Mouse (Mus musculus): Measurements from ENCODE around the gene Stox2.

Stox2 gene

GRCm38 (mm10) chr8:47404852-47405251 lies 41.3 kb downstream of the Stox2 start:
- no peak for DNase-seq

DNA sequence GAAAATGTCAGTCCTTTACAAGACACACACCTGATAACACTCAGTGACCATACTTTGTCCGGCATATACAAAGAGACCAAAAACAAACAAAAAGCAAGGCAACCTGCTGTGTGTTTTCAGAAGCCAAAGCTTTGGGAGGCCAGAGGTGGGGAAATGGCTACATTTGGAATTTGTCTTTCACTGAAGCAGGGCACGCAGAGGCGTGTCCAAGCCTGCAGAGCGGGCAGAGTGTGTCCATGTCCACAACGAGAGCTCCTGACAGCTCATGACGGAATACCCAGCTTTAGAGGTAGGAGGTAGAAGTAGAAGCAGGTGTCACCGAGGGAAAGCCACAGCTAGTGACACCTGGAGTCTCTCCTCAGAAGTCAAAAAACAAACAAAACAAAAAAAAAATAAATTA lies 53.2 kb downstream of the Stox2 start:
- no peak for DNase-seq

- no peak for DNase-seq
Observed at GRCm38 (mm10) chr8:47392290-47392689, 53.9 kb downstream of the Stox2 start.

DNA sequence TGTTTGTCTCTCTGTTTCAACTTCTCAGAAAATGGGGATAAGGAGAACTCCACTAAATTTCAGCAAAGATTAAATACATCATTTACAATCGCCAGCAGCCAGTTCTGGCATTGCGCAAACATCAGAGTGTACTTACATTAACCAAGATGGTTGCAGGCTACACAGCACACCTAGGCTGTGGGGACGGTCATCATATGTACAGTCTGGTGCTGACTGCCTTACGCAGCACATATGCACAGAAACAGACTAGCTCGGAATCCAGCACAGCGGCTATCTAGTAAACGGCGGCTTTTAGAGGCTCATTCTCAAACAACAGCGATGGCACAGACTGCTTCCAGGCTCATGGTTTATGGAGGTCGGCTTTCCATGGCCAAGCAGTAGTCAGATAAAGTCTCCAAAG lies 54.3 kb downstream of the Stox2 start:
- DNase-seq, result no peak

DNA sequence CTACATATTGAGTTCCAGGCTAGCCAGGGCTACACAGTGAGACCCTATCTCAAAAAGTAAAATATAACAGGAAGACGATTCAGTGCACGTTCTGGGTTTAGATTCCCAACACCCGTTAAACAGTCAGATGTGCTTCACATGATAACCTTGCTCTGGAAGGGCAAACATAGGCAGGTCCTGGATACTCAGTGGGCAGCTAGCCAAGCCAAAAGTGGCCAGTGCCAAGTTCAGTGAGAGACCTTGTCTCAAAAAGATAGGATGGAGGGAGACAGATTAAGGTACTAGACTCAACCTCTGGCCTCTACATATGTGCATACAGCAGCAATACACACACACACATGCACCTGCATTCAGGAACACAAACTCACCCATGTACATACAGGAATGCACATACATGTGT lies 56.7 kb downstream of the Stox2 start:
- no peak for DNase-seq

GRCm38 (mm10) chr8:47388171-47388570 lies 58.0 kb downstream of the Stox2 start:
- no peak for DNase-seq

DNA sequence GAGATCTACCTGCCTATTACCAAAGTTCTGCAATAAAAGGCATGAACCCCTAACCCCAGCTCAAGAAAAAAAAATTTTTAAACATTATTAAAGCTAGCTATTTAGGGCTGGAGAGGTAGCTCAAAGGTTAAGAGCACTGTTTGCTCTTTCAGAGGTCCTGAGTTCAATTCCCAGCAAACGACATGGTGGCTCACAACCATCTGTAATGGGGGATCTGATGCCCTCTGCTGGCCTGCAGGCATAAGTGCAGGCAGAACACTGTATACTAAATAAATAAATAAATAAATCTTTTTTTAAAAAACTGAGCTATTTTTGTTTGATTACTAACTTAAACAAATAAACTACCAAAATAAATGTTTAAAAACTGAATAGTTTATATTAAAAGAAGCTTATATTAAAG lies 60.4 kb downstream of the Stox2 start:
- no peak for DNase-seq

DNA sequence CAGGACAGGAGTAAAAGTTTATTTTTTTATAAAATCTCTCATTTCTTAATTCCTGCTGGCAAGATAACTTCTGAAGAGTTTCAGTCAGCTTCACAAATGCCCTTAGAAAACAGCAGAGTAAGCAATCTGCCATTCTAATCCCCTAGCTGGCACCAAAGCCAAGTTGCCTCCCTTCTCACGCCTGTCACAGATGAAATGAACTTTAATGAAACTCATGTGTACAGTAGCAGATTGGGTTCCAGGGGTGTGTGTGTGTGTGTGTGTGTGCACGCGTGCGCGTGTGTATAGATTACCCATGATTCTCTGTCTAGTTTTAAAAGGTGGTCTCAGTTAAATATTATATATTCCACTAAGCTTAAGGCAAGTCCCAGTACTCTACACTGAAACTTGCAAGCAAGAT lies 62.0 kb downstream of the Stox2 start:
- no peak for DNase-seq

DNA sequence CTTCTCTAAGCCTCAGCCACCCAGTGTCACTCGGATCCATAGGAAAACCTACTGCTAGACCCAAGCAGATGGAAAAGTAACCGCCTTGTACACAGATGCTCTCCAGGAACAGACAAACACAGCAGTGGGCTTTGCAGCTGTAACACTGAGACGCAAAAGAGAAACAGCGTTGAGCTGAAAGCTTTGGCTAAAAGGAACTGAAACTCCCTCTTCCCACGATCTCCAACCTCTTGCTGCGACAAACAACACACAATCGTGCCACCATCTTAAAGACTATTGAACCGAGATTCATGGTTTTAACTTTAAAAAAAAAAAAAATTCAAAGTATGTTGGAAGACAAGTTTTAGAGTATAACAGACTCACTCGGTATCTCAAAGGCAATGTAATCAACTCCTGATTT lies 62.5 kb downstream of the Stox2 start:
- DNase-seq, result no peak

GRCm38 (mm10) chr8:47381216-47381615 lies 64.9 kb downstream of the Stox2 start:
- no peak for DNase-seq

DNA sequence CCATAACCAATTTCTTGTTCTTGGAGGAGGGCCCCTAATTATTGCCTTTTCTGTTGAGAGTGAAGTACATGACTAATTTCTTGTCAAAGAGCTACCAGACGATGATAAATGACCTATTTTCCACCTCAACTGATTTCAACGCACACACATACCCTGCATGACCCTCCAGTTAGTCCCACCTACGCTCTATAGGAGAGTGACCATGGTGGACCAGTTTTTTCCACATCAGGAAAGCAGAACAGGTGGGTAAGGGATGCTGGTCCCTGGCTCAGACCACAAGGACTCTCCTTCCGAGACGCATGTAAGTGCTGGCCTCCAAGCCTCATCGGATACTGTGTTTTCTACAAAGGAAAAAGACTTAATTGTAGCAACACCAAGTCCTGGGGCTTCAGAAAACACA lies 65.4 kb downstream of the Stox2 start:
- DNase-seq, result no peak

GRCm38 (mm10) chr8:47380075-47380474 lies 66.1 kb downstream of the Stox2 start:
- no peak for DNase-seq

GRCm38 (mm10) chr8:47376651-47377050 lies 69.5 kb downstream of the Stox2 start:
- no peak for DNase-seq

DNA sequence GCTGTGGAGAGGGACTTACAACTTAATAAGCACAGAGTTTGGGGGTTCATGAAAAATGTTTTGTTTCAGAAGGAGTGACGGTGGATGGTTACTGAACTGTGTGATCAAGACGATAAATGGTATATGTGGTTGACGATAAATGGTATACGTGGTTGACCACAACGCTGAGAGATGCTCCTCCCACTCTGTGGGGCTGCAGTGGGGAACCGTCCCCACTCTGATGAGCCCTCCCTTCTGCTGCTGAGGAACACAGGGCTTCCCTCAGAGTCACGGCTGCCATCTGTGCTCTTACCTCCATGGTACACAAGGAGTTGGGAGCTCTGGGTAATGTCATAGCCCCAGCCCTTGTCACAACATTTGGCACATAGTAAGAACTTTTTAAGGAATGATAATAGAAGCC lies 72.4 kb downstream of the Stox2 start:
- DNase-seq, result no peak

DNA sequence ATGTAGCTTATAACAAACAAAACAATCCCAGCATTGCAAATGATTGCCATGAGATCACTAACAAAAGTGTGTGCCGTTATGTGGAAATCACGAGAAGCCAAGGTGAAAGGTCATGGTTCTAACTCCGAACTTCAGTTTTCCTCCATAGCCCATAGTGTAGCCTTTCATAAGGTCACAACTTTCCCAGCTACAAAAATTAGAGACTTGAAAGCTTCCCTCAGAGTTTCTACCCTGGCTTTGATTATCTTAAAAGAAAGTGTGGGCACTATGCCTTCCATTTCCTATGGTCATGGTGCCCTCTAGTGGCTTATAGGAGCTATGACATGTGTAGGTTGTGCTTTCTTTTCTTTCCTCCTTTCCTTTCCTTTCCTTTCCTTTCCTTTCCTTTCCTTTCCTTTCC lies 74.6 kb downstream of the Stox2 start:
- DNase-seq, result no peak

- DNase-seq, result no peak
Observed at GRCm38 (mm10) chr8:47371081-47371480, 75.1 kb downstream of the Stox2 start.

GRCm38 (mm10) chr8:47370421-47371080 lies 75.6 kb downstream of the Stox2 start:
- DNase-seq, result peak; percentile 80

DNA sequence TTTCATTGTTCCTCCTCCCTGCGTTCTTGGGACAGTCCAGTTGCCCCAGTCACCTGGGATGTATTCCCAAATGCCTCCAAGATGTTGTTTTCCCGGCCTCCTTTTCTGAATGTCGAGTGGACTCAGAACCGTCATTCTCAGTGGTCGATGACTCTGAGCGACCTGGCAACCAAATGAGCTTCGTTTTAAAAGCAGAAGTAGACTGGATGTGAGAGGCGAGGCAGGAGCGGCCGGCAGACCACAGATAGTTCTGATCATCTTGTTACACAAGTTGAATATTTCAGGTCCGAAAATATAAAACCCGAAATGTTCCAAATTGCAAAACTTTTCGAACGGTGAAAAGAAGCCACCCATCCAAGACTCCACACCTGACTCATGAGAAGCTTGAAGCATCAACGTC lies 76.2 kb downstream of the Stox2 start:
- DNase-seq, result no peak

- no peak for DNase-seq
Observed at GRCm38 (mm10) chr8:47369044-47369769, 77.0 kb downstream of the Stox2 start.

- no peak for DNase-seq
Observed at GRCm38 (mm10) chr8:47367029-47367428, 79.1 kb downstream of the Stox2 start.

DNA sequence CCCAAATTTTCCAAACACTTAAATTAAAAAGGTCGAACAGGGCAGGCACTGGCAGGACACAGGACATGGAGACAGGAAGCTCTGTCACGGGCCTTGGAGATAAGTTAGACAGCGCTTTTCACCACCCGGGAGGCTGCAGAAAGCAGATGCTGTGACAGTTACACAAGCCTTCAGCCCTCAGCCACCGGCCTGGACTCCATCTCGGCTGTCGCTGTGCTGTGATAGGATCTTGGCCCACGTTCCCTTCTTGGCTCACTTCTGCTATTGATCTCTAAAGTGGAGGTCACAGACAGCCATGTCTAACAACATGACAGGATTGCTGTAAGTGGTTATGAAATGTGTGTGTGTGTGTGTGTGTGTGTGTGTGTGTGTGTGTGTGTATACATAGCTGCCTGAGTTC lies 82.9 kb downstream of the Stox2 start:
- no peak for DNase-seq

GRCm38 (mm10) chr8:47355340-47355906 lies 90.7 kb downstream of the Stox2 start:
- no peak for DNase-seq

DNA sequence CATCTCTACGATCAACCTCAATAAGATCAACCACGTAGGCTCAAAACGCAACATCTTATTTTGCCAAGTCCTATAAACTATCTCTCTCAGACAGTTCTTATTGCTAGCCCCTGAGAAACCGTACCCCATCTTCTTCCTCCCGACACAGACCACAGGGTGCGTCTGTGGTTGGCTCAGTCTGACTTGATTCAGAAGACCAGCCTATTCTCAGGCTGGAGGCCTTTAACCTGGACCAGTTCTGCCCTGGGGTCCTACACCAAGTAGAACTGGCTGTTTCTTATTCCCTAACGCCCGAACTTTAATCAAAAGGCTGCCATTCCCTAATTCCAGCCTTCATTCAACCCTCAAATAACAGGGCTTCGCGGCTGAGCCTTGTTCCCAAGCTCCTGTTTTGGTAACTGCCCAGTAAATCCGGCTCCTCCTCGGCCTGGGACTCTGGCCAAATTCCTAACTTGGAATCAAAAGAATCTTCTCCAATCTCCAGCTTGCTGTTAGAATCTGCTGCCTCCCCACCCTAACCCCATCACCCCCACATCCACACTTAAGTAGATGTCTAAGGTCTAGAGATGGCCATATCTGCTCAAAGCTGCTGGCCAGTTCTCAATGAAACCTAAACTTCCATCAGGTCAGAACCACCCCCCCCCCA lies 91.5 kb downstream of the Stox2 start:
- DNase-seq, result no peak
